Mouse (Mus musculus) forebrain, embryonic 16.5 days (tissue): ENCODE measurements at regions not wholly inside any gene's neighbourhood (a gene's known extent, or its start where the extent isn't known, plus 50 kb on each side); places are given as distances from the start of the nearest gene placed in this dataset.
A peak's percentile ranks its signal among the peaks of the same experiment; 100 is the strongest.

Experiments used
- ATAC-seq: fragments of 200-750 bp; cut with Nextera tagmentation; 2 replicates; pipeline ENCODE4 v1.8.0; 2017; ENCODE audit warnings: mild to moderate bottlenecking, moderate library complexity
- H3K27ac ChIP-seq: fragments of 300-500 bp; sonication (generic); 2 replicates; pipeline ENCODE4 v1.5.1; 2014; ENCODE audit warnings: low read length, control low read depth
- H3K27me3 ChIP-seq: fragments of 300-500 bp; sonication (generic); replicated peaks from 2 replicates; pipeline ENCODE4 v1.6.1; 2014; ENCODE audit warnings: low read length; ENCODE audit not compliant: control insufficient read depth, insufficient read depth
- H3K36me3 ChIP-seq: fragments of 300-500 bp; sonication (generic); 2 replicates; pipeline ENCODE4 v1.6.1; 2014; ENCODE audit not compliant: control insufficient read depth, insufficient read depth
- H3K4me1 ChIP-seq: fragments of 300-500 bp; sonication (generic); replicated peaks from 2 replicates; pipeline ENCODE4 v1.6.1; 2014; ENCODE audit warnings: low read length; ENCODE audit not compliant: control insufficient read depth, insufficient read depth
- H3K4me2 ChIP-seq: fragments of 300-500 bp; sonication (generic); 2 replicates; pipeline ENCODE4 v1.6.1; 2014; ENCODE audit warnings: mild to moderate bottlenecking, low read length, control low read depth
- H3K4me3 ChIP-seq: fragments of 300-500 bp; sonication (generic); replicated peaks from 2 replicates; pipeline ENCODE4 v1.5.1; 2014; ENCODE audit warnings: mild to moderate bottlenecking, low read length, control low read depth
- H3K9ac ChIP-seq: fragments of 300-500 bp; sonication (generic); replicated peaks from 2 replicates; pipeline ENCODE4 v1.6.1; 2014; ENCODE audit warnings: low read depth, low read length, control low read depth
- H3K9me3 ChIP-seq: fragments of 300-500 bp; sonication (generic); 2 replicates; pipeline ENCODE4 v1.6.1; 2016; ENCODE audit warnings: low read length; ENCODE audit not compliant: control insufficient read depth
- WGBS: fragments of 180-500 bp; shearing (Covaris S2); extraction: QIAGEN DNeasy Blood & Tissue Kit; methylation state at CpG from one replicate; pipeline ENCODE4 v1.1.7; 2014; 5-methylcytosine and 5-hydroxymethylcytosine counted together

DNA sequence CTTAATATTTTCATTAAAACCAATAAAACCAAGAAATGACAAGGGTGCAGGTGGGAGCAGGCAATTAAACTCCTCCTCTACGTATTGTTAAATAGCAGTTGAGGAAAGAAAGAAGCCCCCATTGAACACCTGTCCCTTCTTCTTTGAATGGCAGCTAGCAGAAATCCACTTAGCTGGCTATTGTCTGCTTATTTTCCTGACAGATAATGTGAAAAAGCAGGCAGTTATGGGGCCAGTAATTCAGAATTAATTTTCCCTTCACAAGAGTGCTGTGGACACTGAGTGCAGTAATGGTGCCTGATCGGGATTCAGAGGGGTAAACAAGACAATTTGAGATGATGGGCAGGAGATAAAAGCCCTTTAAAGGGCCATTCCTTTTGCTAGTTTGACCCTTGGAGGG is 602.5 kb upstream of the Tle4 start:
- no peaks in the 10 kb centered on the region for H3K9me3 ChIP-seq
- H3K27ac ChIP-seq, result no peak overlapping the region; the same call in 1 of the 2 replicates
- peaks cover 9% of the 10 kb centered on the region for H3K4me1 ChIP-seq
- H3K36me3 ChIP-seq, result no peaks in the 10 kb centered on the region
- WGBS, result 8% methylated on average over 2 of the region's 2 CpGs
- ATAC-seq, result peak; percentile 40; the same call in 1 of the 2 replicates
- H3K27me3 ChIP-seq, result no peaks in the 10 kb centered on the region
- H3K9ac ChIP-seq, result no peak overlapping the region
- no peak overlapping the region for H3K4me2 ChIP-seq
- H3K4me3 ChIP-seq, result no peak overlapping the region

DNA sequence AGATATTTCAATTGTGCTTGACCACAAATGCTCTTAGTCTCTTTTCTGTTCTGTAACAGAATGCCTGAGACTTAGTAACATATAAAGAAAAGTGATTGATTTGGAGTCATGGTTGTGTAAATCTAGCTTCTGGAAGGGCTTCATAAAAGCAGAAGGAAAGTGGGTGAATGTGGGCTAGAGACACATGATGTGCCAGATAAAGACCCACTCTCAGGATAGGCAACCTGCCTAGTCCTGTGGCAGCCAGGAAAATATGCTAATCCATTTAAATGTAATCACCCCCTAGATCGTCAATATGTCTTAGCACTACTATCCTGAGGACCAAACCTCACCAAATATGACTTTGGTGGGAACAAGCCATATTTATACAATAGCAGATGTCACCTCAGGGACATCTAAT is 601.8 kb upstream of the Tle4 start:
- H3K4me1 ChIP-seq, result peaks cover 9% of the 10 kb centered on the region

DNA sequence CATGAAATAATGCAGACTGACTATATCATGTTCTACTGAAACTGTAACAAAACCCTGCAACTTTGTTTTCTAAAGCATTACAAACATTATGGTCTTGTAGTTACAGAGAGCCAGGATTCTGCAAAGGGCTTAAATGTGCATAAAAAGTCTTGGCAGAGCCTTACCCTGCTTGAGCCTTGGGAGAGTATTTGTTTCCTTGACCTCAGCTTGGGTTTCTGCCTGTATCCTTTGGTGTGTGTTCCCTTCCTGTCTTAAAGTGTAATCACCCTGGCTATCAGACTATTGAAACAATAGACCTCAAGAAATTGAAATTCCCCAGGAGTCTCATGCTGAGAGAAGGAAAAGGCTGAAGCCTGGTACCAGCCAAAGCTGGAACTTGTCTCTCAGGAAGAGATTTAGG is 577.4 kb upstream of the Tle4 start:
- Histone ChIP-seq H3K4me3 (no peak overlapping the region), H3K36me3 (no peaks in the 10 kb centered on the region), H3K4me1 (no peaks in the 10 kb centered on the region), H3K9me3 (peaks cover 2% of the 10 kb centered on the region; the same call in 1 of the 2 replicates), H3K9ac (no peak overlapping the region), H3K27me3 (no peaks in the 10 kb centered on the region), H3K4me2 (no peak overlapping the region), H3K27ac (no peak overlapping the region)
- ATAC-seq, result no peak

More for the DNA sequence above, 601.8 kb upstream of the Tle4 start:
- peak; percentile 40; the same call in 1 of the 2 replicates for ATAC-seq
- Histone ChIP-seq H3K27me3 (no peaks in the 10 kb centered on the region), H3K9me3 (no peaks in the 10 kb centered on the region), H3K4me2 (no peak overlapping the region), H3K4me3 (no peak overlapping the region), H3K36me3 (no peaks in the 10 kb centered on the region), H3K9ac (no peak overlapping the region), H3K27ac (no peak overlapping the region)
- 40% methylated on average over 1 of the region's 1 CpGs for WGBS

DNA sequence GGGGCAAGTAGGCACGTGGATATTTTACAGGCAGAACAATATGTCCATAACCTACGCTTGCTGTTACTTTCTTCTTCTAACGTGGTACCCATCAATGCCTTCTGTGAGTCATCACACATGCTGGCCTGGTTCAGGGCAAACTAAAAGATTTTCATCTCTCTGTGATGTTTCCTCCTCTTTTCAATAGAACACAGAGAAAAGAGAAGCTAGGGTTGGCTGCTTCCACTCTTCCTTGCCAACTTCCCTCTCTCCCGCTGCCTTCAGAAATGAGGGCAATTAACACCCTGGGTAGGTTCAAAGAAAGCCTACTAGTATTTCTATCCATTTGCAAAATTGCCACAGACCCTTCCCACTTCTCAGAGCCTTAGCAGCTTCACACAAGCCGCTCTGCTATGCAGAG is 575.5 kb upstream of the Tle4 start:
- Histone ChIP-seq H3K27ac (no peak overlapping the region), H3K4me2 (no peak overlapping the region), H3K4me1 (no peaks in the 10 kb centered on the region), H3K27me3 (no peaks in the 10 kb centered on the region), H3K4me3 (no peak overlapping the region), H3K9ac (no peak overlapping the region), H3K9me3 (peaks cover 2% of the 10 kb centered on the region; the same call in 1 of the 2 replicates), H3K36me3 (no peaks in the 10 kb centered on the region)
- 32% methylated on average over 5 of the region's 5 CpGs for WGBS
- no peak for ATAC-seq

GRCm38 (mm10) chr19:15167184-15167583 is 569.3 kb upstream of the Tle4 start:
- no peaks in the 10 kb centered on the region for H3K36me3 ChIP-seq

DNA sequence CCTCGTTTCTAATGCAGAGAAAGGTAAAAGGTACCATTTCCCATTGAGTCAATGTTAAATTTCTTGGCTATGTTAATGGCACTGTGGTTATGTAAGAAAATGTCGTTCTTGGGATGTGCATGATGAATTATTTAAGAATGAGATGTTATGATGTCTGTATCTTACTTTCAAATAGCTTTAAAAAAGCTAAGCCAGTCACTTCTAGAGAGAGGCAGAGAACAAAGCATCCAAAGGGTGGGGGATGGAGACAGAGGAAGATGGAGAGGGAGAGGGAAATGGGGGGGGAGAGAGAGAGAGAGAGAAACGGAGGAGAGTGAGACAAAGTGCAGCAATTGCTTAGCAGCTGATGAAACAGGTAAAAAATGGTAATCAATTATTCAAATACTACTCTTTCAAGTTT is 562.8 kb upstream of the Tle4 start:
- WGBS, result 51% methylated on average over 3 of the region's 3 CpGs
- peak; percentile 83 for ATAC-seq

More at GRCm38 (mm10) chr19:15167184-15167583, 569.3 kb upstream of the Tle4 start:
- no peak for ATAC-seq
- no peak overlapping the region for H3K4me3 ChIP-seq
- no peak overlapping the region for H3K27ac ChIP-seq
- WGBS, result 65% methylated on average over 1 of the region's 1 CpGs
- peaks cover 2% of the 10 kb centered on the region; the same call in 1 of the 2 replicates for H3K9me3 ChIP-seq
- no peaks in the 10 kb centered on the region for H3K4me1 ChIP-seq
- no peak overlapping the region for H3K4me2 ChIP-seq
- H3K27me3 ChIP-seq, result no peaks in the 10 kb centered on the region
- H3K9ac ChIP-seq, result no peak overlapping the region

DNA sequence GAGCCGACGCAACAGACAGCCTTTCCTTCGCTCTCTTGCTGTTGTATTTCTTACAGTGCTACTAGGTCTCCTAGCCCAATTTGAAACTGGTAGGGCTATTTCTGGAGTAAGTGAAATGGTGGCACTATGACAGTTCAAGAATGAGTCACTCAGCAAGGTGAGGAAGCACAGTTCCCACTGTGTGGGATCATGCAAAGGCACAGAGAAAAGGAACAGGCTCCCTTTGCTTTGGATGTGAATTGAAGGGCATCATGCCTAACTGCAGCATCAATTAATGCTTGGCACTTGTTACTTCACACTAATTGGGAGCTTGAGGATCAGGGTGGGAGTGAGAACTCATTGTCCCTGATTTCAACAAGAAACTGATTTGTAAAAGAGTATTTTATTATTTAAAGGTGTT is 560.8 kb upstream of the Tle4 start:
- peak; percentile 65; the same call in 1 of the 2 replicates for ATAC-seq
- 74% methylated on average over 3 of the region's 3 CpGs for WGBS

More for the DNA sequence above, 562.8 kb upstream of the Tle4 start:
- Histone ChIP-seq H3K27ac (no peak overlapping the region), H3K4me1 (no peaks in the 10 kb centered on the region), H3K9ac (no peak overlapping the region), H3K4me2 (no peak overlapping the region), H3K36me3 (no peaks in the 10 kb centered on the region), H3K27me3 (no peaks in the 10 kb centered on the region), H3K9me3 (no peaks in the 10 kb centered on the region), H3K4me3 (no peak overlapping the region)

DNA sequence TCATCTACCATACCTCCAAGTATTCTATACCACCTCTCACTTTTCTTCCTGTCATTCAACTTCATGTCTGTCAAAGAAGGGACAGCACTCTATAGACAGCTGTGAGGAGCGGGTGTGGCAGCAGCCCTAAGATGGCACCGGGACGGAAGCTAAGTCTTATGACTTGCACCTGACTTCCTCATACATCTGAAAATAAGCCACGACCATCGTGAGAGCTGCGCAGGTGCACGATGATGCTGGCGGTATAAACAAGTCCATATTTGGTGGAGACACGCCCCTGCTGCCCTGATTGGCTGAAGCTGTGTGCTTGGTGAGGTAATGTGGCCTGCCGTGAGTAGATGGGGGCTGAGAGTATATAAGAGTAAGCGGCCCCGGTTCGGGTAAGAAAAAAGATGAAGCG is 560.3 kb upstream of the Tle4 start:
- H3K4me2 ChIP-seq, result no peak overlapping the region
- no peak for ATAC-seq
- no peak overlapping the region for H3K27ac ChIP-seq
- H3K9ac ChIP-seq, result no peak overlapping the region
- H3K4me3 ChIP-seq, result no peak overlapping the region
- WGBS, result 88% methylated on average over 14 of the region's 14 CpGs
- no peaks in the 10 kb centered on the region for H3K27me3 ChIP-seq
- no peaks in the 10 kb centered on the region for H3K36me3 ChIP-seq
- H3K4me1 ChIP-seq, result no peaks in the 10 kb centered on the region
- no peaks in the 10 kb centered on the region for H3K9me3 ChIP-seq

More for the DNA sequence above, 560.8 kb upstream of the Tle4 start:
- no peaks in the 10 kb centered on the region for H3K36me3 ChIP-seq
- H3K4me3 ChIP-seq, result no peak overlapping the region
- no peaks in the 10 kb centered on the region for H3K27me3 ChIP-seq
- H3K9me3 ChIP-seq, result no peaks in the 10 kb centered on the region
- no peak overlapping the region for H3K27ac ChIP-seq
- no peak overlapping the region for H3K9ac ChIP-seq
- no peak overlapping the region for H3K4me2 ChIP-seq
- H3K4me1 ChIP-seq, result no peaks in the 10 kb centered on the region

GRCm38 (mm10) chr19:15154693-15155092 is 556.8 kb upstream of the Tle4 start:
- Histone ChIP-seq H3K4me1 (no peaks in the 10 kb centered on the region), H3K4me3 (no peak overlapping the region), H3K27me3 (no peaks in the 10 kb centered on the region), H3K4me2 (no peak overlapping the region), H3K9ac (no peak overlapping the region), H3K36me3 (no peaks in the 10 kb centered on the region), H3K9me3 (no peaks in the 10 kb centered on the region), H3K27ac (no peak overlapping the region)
- WGBS, result 83% methylated on average over 2 of the region's 2 CpGs
- no peak for ATAC-seq

DNA sequence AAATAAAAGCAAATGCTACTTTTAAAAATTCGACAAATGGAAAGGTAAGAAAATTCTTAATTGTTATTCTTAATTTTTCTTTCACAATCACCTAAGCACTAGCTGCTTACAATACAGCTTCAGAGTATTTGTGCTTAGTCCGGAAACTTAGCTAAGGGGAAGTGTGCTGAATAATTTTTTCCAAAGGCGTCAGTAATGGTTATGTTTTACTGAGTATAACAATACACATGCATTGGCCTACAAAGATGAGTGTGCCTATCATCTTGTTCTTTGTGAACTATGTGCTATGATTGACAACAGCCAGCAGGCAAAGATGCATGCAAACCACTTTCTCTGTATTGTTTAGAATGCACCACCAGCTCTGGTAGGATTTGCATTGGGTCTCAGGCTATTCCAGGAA is 548.5 kb upstream of the Tle4 start:
- H3K4me1 ChIP-seq, result no peaks in the 10 kb centered on the region
- no peak overlapping the region for H3K4me3 ChIP-seq
- H3K27ac ChIP-seq, result no peak overlapping the region
- H3K27me3 ChIP-seq, result no peaks in the 10 kb centered on the region
- no peak for ATAC-seq
- H3K36me3 ChIP-seq, result no peaks in the 10 kb centered on the region
- H3K4me2 ChIP-seq, result no peak overlapping the region
- peaks cover 3% of the 10 kb centered on the region; the same call in 1 of the 2 replicates for H3K9me3 ChIP-seq
- 86% methylated on average over 3 of the region's 3 CpGs for WGBS
- no peak overlapping the region for H3K9ac ChIP-seq
